Mouse (Mus musculus): Measurements from ENCODE around the gene Rnf168.
"Not testable (repeated sequence)": the region's sequence is repeated elsewhere in the genome, so short reads cannot be mapped to it uniquely, and the experiment has no call there.

The Rnf168 gene

DNA sequence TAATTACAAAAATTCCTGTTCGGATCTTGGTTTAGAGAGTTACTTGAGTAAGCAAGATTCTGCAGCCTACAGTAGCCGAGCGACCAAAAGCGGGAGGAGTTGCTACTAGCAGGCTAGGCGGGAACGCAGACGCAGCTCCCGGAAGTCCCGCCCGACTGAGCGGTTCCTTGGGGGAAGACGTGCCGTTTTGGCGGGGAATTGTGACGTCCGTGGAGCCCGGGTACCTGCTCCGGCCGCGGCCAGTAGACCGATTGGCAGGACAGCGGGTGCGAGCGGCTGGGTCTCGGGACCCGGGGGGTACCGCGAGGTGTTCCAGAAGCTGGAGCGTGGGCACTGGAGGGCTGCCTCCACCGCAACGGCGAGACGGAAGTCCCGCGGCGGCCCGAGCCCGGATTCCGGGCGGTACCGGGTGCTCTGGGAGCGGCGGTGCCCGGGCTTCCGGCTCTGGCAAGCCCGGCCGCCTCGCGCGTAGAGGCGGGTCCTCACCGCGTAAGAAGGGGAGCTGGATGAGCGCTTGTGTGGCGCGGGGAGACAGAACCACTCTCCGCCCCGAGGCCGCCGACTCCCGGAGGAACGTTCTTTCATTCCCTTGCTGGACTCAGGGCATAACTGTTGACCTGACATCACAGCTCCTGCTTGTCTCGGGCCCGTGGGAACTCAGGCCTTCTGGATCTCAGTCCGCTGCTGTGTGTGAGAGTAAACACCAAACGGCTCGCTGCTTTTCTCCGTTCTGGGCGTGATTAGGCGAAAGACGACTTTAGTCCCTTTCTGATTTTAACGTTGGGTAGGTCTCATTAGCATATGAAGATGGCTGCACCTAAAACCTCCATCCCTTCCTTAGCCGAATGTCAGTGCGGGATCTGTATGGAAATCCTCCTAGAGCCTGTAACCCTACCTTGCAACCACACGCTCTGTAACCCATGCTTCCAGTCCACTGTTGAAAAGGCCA is at the start of gene Rnf168:
Rnf168 (plus strand) TSS at position 152 of the 949 bp plus-strand sequence.
- peak; percentile 91 to 94 for DNase-seq (ENCODE audit: low spot score in 2 of 2)

GRCm38 (mm10) chr16:32232050-32232449 is 45.2 kb upstream of the Rnf168 start:
- DNase-seq (ENCODE audit: low spot score in 2 of 2), result not testable (repeated sequence)

- no peak for DNase-seq (ENCODE audit: low spot score in 2 of 2)
These were observed 39.2 kb upstream of the Rnf168 start for GRCm38 (mm10) chr16:32237930-32238680.

GRCm38 (mm10) chr16:32239428-32240312 is 37.6 kb upstream of the Rnf168 start:
- no peak for DNase-seq (ENCODE audit: low spot score in 2 of 2)

DNA sequence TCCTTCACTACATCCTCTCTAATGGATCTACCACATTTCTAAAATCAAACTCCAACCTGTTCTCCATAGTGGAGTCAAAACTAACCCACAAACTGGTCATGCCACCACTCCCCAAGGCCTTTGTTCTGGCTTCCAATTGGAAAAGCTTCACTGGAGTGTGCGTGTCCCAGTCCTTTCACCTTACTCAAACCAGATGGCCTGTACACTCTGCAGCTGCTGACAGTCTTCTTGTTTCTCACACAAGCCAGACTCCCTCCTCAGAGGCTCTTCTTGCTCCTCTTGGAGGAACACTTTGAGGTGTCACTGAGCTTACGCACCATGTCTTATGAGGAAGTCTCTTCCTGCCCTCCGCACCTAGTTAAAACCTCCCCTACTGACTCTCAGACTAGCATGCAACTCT is 33.4 kb upstream of the Rnf168 start:
- no peak for DNase-seq (ENCODE audit: low spot score in 2 of 2)

DNA sequence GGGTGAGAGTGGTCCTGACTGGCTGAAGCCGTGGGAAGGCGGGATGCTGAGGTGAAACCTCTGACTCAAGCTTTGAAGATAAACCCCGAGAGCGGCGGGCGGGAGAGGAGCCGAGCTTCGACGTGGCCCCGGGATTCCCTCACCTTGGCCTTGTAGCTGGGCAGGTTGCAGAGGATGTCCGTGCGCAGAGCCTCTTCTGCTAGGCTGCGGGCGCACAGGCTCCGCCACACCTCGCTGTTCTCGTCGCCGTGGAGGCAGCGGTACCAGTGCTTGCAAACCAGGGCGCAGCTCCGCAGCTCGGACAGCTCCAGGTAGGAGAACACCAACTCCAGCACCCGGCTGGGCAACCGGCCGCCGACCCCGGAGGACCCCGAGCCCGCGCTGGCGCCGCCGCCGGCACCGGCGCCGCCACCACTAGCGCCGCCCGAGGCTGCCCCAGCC is 30.9 kb upstream of the Rnf168 start:
- peak; percentile 51 to 83 for DNase-seq (ENCODE audit: low spot score in 2 of 2)

- peak; percentile 96 to 98 for DNase-seq (ENCODE audit: low spot score in 2 of 2)
These were observed 30.3 kb upstream of the Rnf168 start, which contains the start of the genes Fbxo45 and Wdr53 for GRCm38 (mm10) chr16:32246952-32247370. Fbxo45 (minus strand) TSS chr16:32247158. Wdr53 (plus strand) TSS chr16:32247227.

GRCm38 (mm10) chr16:32264225-32264624 is 13.0 kb upstream of the Rnf168 start:
- DNase-seq (ENCODE audit: low spot score in 2 of 2), result peak in 1 of 2 experiments; percentile 25

DNA sequence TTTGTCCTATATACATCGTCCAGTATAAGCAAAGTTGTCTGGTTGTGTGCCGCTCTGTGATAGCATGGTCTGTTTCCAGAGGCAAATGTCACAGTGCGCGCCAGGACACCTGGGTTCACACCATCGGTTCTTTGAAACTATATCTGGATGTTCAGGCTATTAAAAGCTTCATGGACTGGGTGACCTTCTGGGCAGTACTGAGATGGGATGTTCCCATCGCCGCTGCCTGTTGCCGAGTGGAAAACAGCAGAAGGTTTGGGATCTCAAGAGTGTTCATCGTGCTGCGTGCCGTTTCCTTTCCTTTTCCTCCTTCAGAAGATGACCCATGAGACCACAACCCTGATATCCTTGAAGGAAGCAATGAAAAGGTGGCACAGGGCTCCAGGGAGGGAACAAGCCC is 6.0 kb upstream of the Rnf168 start, which contains the start of gene Smco1:
Smco1 (plus strand) TSS at position 178 of the 400 bp plus-strand sequence.
- DNase-seq (ENCODE audit: low spot score in 2 of 2), result no peak

DNA sequence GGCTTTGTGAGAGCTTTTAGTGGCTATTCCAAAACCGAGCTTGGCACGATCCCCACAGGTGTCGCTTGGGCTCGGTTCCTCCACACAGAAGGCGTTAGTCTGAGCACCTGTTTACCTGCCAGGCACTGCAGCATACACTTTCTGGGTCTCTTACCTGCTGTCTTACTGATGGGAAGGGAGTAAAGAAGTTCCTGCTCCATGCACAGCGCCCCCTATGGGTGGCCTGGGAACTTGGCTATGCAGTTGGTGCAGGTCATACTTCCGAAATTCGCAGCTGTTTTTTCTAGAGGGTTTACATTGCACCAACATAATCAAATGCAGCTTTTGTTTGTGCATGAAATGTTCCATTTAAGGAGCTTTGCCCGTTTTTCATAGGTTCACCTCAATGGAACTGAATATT is 3.9 kb upstream of the Rnf168 start:
- DNase-seq (ENCODE audit: low spot score in 2 of 2), result peak; percentile 32 to 77

DNA sequence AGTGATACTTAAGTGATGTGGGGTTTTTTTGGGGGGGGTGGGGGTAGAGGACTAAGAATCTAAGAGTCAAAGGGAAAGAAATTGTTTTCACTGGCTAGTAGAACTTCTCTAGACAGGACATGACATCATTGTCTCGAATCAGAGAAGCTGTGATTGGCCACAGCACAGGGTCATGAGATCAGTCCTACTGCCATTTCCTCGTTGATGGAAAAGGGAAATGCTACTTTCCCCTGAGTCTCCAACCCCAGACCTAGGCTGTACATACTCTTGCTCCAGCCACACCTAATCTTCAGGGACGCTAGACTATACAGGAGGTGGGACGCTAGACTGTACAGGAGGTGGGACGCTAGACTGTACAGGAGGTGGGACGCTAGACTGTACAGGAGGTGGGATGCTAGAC is 2.2 kb upstream of the Rnf168 start:
- no peak for DNase-seq (ENCODE audit: low spot score in 2 of 2)

DNA sequence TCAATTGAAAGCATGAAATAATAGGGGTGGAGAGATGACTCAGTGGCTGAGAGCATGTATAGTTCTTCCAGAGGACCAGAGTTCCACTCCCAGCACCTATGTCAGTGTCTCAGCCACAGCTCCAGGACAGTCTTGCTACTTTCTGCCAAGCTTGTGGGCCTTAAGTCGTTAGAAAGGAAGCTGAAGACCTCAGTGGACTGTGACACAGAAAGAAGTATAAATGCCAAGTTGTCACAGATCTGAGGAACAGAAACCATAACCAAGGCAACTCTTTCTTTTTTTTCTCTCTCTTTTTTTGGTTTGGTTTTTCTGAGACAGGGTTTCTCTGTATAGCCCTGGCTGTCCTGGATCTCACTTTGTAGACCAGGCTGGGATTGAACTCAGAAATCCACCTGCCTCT is 1.4 kb upstream of the Rnf168 start:
- no peak for DNase-seq (ENCODE audit: low spot score in 2 of 2)

DNA sequence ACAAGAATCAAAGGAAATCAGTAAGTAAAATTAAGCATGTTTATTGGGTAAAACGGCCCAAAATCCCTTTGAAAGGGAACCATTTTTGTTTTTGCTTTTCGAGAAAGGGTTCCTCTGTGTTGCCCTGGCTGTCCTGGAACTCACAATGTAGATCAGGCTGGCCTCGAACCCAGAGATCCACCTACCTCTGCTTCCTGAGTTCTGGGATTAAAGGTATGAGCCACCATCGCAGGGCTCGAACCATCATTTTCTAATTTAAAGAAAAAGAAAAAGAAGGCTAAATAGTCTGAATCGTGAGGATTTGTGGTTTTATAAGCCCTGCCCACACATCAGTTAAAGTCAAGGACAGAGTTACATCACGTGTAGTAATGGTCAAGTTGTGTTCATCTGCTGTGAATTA is 1.1 kb downstream of the Rnf168 start:
- DNase-seq (ENCODE audit: low spot score in 2 of 2), result no peak

- no peak for DNase-seq (ENCODE audit: low spot score in 2 of 2)
These were observed 3.0 kb downstream of the Rnf168 start for GRCm38 (mm10) chr16:32280211-32280610.

DNA sequence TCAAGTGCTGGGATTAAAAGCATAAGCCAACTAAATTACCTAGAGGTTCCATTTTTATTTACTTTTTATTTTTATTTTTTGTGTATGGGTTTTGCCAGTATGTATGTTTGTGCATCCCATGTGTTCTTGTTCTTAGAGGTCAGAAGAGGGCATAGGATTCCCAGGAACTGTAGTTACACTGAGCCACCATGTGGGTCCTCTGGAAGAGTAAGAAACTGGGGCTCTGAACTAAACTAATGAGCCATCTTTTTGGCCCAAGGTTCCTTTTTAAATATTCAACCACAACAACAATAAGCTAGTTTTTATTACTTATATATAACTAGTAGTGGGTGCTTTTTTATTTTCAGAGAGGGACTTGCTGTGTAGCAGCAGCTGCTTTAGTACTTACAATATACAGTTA is 5.3 kb downstream of the Rnf168 start:
- DNase-seq (ENCODE audit: low spot score in 2 of 2), result no peak

DNA sequence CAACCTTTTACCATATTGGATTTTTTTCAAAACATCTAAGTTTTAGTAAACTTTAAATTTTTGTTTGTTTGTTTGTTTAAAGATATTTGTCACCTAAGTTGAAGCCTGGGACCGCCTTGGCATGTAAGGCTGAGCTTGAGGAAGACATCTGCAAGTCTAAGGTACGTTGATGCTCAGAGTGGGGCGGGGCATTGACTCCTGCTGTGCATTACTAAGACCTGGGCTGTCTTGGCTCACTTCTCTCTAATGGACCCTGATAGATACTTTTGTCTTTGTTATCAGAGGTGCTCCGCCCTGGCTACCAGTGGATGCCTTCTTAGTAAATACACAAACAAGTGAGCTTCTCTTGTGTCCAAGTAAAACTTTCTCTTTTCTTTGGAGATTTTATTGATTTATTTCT is 14.6 kb downstream of the Rnf168 start:
- DNase-seq (ENCODE audit: low spot score in 2 of 2), result no peak

DNA sequence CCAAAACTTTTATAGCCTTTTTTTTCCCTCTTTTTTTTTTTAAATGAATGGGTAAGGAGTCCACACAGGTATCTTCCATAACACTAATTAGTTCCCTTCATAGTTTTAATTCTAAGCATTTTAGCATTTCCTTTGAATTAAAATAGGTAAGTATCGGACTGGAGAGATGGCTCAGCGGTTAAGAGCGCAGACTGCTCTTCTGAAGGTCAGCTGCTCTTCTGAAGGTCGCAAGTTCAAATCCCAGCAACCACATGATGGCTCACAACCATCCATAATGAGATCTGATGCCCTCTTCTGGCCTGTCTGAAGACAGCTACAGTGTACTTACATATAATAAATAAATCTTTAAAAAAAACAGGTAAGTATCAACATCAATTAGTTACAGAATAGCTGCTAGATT is 22.4 kb downstream of the Rnf168 start:
- DNase-seq (ENCODE audit: low spot score in 2 of 2), result not testable (repeated sequence)

- no peak for DNase-seq (ENCODE audit: low spot score in 2 of 2)
These were observed 25.8 kb downstream of the Rnf168 start for GRCm38 (mm10) chr16:32303046-32303445.

DNA sequence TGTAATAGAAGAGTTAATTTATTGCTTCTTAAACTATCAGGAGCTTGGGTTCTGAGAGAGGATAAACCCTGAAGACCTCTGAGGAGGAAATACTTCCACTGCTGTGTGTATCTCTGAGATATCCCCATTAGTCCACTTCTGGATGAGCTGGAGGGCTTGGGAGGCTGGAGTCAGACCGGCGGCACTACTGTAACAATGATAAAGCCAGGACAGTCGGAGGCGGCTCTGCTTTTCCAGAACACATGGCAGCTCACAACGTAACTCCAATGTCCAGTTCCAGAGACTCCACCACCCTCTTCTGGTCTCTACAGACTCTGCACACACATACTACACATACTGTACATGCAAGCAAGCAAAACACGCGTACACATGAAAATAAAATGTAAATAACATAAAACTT is 26.6 kb downstream of the Rnf168 start:
- DNase-seq (ENCODE audit: low spot score in 2 of 2), result no peak

- DNase-seq (ENCODE audit: low spot score in 2 of 2), result no peak
These were observed 34.7 kb downstream of the Rnf168 start for GRCm38 (mm10) chr16:32311970-32312369.

DNA sequence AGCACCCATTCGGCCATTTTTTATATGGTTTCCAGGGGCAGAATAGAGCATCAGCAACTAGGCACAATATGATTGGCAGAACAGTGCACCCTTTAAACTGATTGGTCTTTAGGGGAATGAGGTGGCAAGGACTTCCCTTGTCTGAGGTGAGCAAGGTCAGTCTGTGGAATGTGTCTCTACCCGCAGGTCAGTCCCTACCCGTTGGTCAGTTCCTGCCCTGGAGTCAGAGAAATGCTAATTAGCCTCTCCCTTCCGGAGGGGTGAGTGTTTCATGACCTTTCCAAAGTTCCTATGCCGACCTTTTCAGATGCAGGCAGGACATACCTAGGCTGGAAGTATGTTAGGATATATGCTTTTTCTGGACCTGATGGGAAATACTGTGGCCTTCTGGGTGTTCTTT is 35.1 kb downstream of the Rnf168 start:
- no peak for DNase-seq (ENCODE audit: low spot score in 2 of 2)

All from spleen, postnatal 4 days (tissue).